Mouse (Mus musculus): ENCODE measurements at regions not wholly inside any gene's neighbourhood (a gene's known extent, or its start where the extent isn't known, plus 50 kb on each side); places are given as distances from the start of the nearest gene placed in this dataset.
"Not testable (repeated sequence)": the region's sequence is repeated elsewhere in the genome, so short reads cannot be mapped to it uniquely, and the experiment has no call there.

- no peak for ATAC-seq (ENCODE audit: low FRiP score, low read depth)
- H3K4me2 ChIP-seq (replicated peaks; ENCODE audit: low read depth, low read length, severe bottlenecking), result no peak overlapping the region
- DNase-seq (ENCODE audit: low spot score), result no peak
- H3K4me1 ChIP-seq (ENCODE audit: control insufficient read depth, insufficient read depth, low read length), result no peaks in the 10 kb centered on the region
- H3K27me3 ChIP-seq (ENCODE audit: control insufficient read depth, insufficient read depth, low read length), result no peaks in the 10 kb centered on the region
- no peak overlapping the region for H3K4me3 ChIP-seq (replicated peaks; ENCODE audit: low read length)
- no peaks in the 10 kb centered on the region for H3K36me3 ChIP-seq (ENCODE audit: control insufficient read depth, insufficient read depth, low read length)
- WGBS, result 72% methylated on average over 2 of the region's 2 CpGs
- no peaks in the 10 kb centered on the region for H3K9me3 ChIP-seq (ENCODE audit: control insufficient read depth, low read length)
- no peak overlapping the region for H3K27ac ChIP-seq (replicated peaks; ENCODE audit: low read depth, low read length)
- H3K9ac ChIP-seq (ENCODE audit: low read depth, low read length, severe bottlenecking), result no peak overlapping the region
- no peak for TF ChIP-seq POLR2A (IDR thresholded peaks at IDR 0.05; ENCODE audit: borderline replicate concordance, extremely low read depth, insufficient read depth, insufficient read length)
These were observed 155.3 kb downstream of the Fam174a start for GRCm38 (mm10) chr1:95468772-95469171.

GRCm38 (mm10) chr1:95470491-95470890 is 157.1 kb downstream of the Fam174a start:
- 55% methylated on average over 1 of the region's 1 CpGs for WGBS

GRCm38 (mm10) chr1:95493004-95493403 is 174.4 kb downstream of the St8sia4 start:
- Histone ChIP-seq H3K27me3 (ENCODE audit: control insufficient read depth, insufficient read depth, low read length) (no peaks in the 10 kb centered on the region), H3K4me2 (replicated peaks; ENCODE audit: low read depth, low read length, severe bottlenecking) (no peak overlapping the region), H3K27ac (replicated peaks; ENCODE audit: low read depth, low read length) (no peak overlapping the region), H3K4me3 (replicated peaks; ENCODE audit: low read length) (no peak overlapping the region), H3K36me3 (ENCODE audit: control insufficient read depth, insufficient read depth, low read length) (no peaks in the 10 kb centered on the region), H3K9ac (ENCODE audit: low read depth, low read length, severe bottlenecking) (no peak overlapping the region), H3K4me1 (ENCODE audit: control insufficient read depth, insufficient read depth, low read length) (no peaks in the 10 kb centered on the region), H3K9me3 (ENCODE audit: control insufficient read depth, low read length) (no peaks in the 10 kb centered on the region)
- DNase-seq (ENCODE audit: low spot score) (no peak), ATAC-seq (ENCODE audit: low FRiP score, low read depth) (no peak)
- TF ChIP-seq POLR2A (IDR thresholded peaks at IDR 0.05; ENCODE audit: borderline replicate concordance, extremely low read depth, insufficient read depth, insufficient read length), result no peak

More at GRCm38 (mm10) chr1:95470491-95470890, 157.1 kb downstream of the Fam174a start:
- no peak overlapping the region for H3K4me2 ChIP-seq (replicated peaks; ENCODE audit: low read depth, low read length, severe bottlenecking)
- H3K27ac ChIP-seq (replicated peaks; ENCODE audit: low read depth, low read length), result no peak overlapping the region
- H3K4me1 ChIP-seq (ENCODE audit: control insufficient read depth, insufficient read depth, low read length), result no peaks in the 10 kb centered on the region
- TF ChIP-seq POLR2A (IDR thresholded peaks at IDR 0.05; ENCODE audit: borderline replicate concordance, extremely low read depth, insufficient read depth, insufficient read length), result no peak
- no peak overlapping the region for H3K4me3 ChIP-seq (replicated peaks; ENCODE audit: low read length)
- DNase-seq (ENCODE audit: low spot score) (no peak), ATAC-seq (ENCODE audit: low FRiP score, low read depth) (no peak)
- H3K9ac ChIP-seq (ENCODE audit: low read depth, low read length, severe bottlenecking), result no peak overlapping the region
- no peaks in the 10 kb centered on the region for H3K27me3 ChIP-seq (ENCODE audit: control insufficient read depth, insufficient read depth, low read length)
- H3K36me3 ChIP-seq (ENCODE audit: control insufficient read depth, insufficient read depth, low read length), result no peaks in the 10 kb centered on the region
- no peaks in the 10 kb centered on the region for H3K9me3 ChIP-seq (ENCODE audit: control insufficient read depth, low read length)

GRCm38 (mm10) chr1:95500671-95501070 is 166.7 kb downstream of the St8sia4 start:
- H3K36me3 ChIP-seq (ENCODE audit: control insufficient read depth, insufficient read depth, low read length); H3K27me3 ChIP-seq (ENCODE audit: control insufficient read depth, insufficient read depth, low read length); H3K9me3 ChIP-seq (ENCODE audit: control insufficient read depth, low read length); H3K9ac ChIP-seq (ENCODE audit: low read depth, low read length, severe bottlenecking); ATAC-seq (ENCODE audit: low FRiP score, low read depth); DNase-seq (ENCODE audit: low spot score); H3K27ac ChIP-seq (replicated peaks; ENCODE audit: low read depth, low read length); H3K4me2 ChIP-seq (replicated peaks; ENCODE audit: low read depth, low read length, severe bottlenecking); H3K4me1 ChIP-seq (ENCODE audit: control insufficient read depth, insufficient read depth, low read length); H3K4me3 ChIP-seq (replicated peaks; ENCODE audit: low read length): not testable (repeated sequence)

GRCm38 (mm10) chr1:95508718-95509117 is 158.7 kb downstream of the St8sia4 start:
- DNase-seq (ENCODE audit: low spot score) (no peak), ATAC-seq (ENCODE audit: low FRiP score, low read depth) (no peak)
- H3K4me1 ChIP-seq (ENCODE audit: control insufficient read depth, insufficient read depth, low read length), result no peaks in the 10 kb centered on the region
- TF ChIP-seq POLR2A (IDR thresholded peaks at IDR 0.05; ENCODE audit: borderline replicate concordance, extremely low read depth, insufficient read depth, insufficient read length), result no peak
- no peak overlapping the region for H3K4me2 ChIP-seq (replicated peaks; ENCODE audit: low read depth, low read length, severe bottlenecking)
- no peak overlapping the region for H3K27ac ChIP-seq (replicated peaks; ENCODE audit: low read depth, low read length)
- no peak overlapping the region for H3K4me3 ChIP-seq (replicated peaks; ENCODE audit: low read length)
- H3K36me3 ChIP-seq (ENCODE audit: control insufficient read depth, insufficient read depth, low read length), result no peaks in the 10 kb centered on the region
- no peaks in the 10 kb centered on the region for H3K9me3 ChIP-seq (ENCODE audit: control insufficient read depth, low read length)
- WGBS, result 93% methylated on average over 2 of the region's 2 CpGs
- H3K27me3 ChIP-seq (ENCODE audit: control insufficient read depth, insufficient read depth, low read length), result no peaks in the 10 kb centered on the region
- H3K9ac ChIP-seq (ENCODE audit: low read depth, low read length, severe bottlenecking), result no peak overlapping the region

GRCm38 (mm10) chr1:95528726-95529125 is 138.6 kb downstream of the St8sia4 start:
- Histone ChIP-seq H3K4me2 (replicated peaks; ENCODE audit: low read depth, low read length, severe bottlenecking) (no peak overlapping the region), H3K4me1 (ENCODE audit: control insufficient read depth, insufficient read depth, low read length) (no peaks in the 10 kb centered on the region), H3K36me3 (ENCODE audit: control insufficient read depth, insufficient read depth, low read length) (no peaks in the 10 kb centered on the region), H3K27me3 (ENCODE audit: control insufficient read depth, insufficient read depth, low read length) (no peaks in the 10 kb centered on the region), H3K27ac (replicated peaks; ENCODE audit: low read depth, low read length) (no peak overlapping the region), H3K9ac (ENCODE audit: low read depth, low read length, severe bottlenecking) (no peak overlapping the region), H3K4me3 (replicated peaks; ENCODE audit: low read length) (no peak overlapping the region), H3K9me3 (ENCODE audit: control insufficient read depth, low read length) (no peaks in the 10 kb centered on the region)
- no peak for TF ChIP-seq POLR2A (IDR thresholded peaks at IDR 0.05; ENCODE audit: borderline replicate concordance, extremely low read depth, insufficient read depth, insufficient read length)
- WGBS, result 66% methylated on average over 4 of the region's 4 CpGs
- DNase-seq (ENCODE audit: low spot score), result no peak
- no peak for ATAC-seq (ENCODE audit: low FRiP score, low read depth)
